Mouse (Mus musculus): ENCODE data around the gene Pcolce. TPM values are rescaled to one million over a fixed set of nuclear protein-coding genes. Genes with fewer than 3 reads are reported as not detected.

The Pcolce gene
- polyA plus RNA-seq, 1 experiment: 651 TPM

DNA sequence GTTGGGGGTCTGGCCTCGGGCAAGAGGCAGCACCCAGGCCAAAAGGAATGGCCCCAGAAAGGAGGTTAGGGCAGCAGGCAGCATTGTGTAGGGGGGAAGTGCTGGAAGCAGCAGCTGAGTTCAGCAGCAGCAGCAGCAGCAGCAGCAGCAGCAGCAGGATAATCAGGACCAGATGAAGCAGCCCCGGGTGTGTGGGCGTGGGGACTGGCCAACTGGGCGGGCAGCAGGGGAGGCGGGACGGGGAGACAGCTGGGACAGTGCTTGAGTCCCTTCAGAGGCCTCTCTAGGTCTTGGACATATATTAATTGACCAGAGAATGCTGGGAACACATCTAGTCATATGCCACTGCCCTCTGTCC lies 2.4 kb downstream of the Pcolce start:
- TF ChIP-seq MYOD1 (IDR thresholded peaks at IDR 0.05; ENCODE audit: control insufficient read depth, insufficient read length, low read depth): no peak
- Histone ChIP-seq H3K79me3 (ENCODE audit: low read depth) (peaks cover 37% of the 10 kb centered on the region), H3K27me3 (ENCODE audit: control insufficient read depth, insufficient read depth, insufficient read length) (no peaks in the 10 kb centered on the region), H3K79me2 (ENCODE audit: control insufficient read depth, insufficient read depth) (peaks cover 68% of the 10 kb centered on the region), H3K36me3 (ENCODE audit: control insufficient read depth, insufficient read depth) (peaks cover 36% of the 10 kb centered on the region), H3K4me3 (ENCODE audit: insufficient read depth, poor library complexity, severe bottlenecking) (peak overlapping the region; percentile 71), H3ac (ENCODE audit: control insufficient read depth, insufficient read length, low read depth) (peak overlapping the region; percentile 75)

DNA sequence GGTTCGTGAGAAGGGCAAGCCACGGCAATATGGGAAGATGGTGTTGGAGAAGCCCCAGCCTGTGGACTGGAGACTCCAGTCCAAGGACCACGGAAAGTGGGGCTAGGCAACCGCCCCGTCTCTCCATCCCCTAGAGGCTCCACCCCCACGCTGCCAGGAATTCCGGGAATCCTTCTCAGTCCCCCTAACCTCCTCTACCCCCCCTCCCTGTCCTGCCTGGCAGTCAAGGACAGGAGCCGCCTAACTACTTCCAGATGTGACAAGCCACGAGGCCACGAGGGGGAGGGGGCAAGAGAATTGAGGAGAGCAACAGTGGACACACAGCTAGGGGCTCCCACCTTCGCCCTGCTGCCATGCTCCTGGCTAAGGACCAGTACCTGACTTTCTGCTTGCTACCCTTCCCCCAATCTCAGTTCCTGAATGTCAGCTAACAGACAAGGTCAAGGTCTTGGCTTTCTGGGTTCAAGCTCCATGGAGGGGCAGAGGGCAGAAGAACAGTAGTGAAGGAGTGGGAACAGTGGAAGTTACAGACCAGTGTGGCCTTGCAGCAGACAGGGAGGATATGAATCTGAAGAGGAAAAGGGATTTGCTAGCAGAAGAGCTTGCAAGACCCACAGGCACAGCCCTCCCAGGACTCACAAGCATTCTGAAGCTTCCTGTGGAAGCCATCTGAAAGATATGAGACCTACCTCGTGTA lies 2.9 kb downstream of the Pcolce start:
- Histone ChIP-seq H3ac (ENCODE audit: control insufficient read depth, insufficient read length, low read depth) (peak overlapping the region; percentile 75), H3K36me3 (ENCODE audit: control insufficient read depth, insufficient read depth) (peaks cover 41% of the 10 kb centered on the region), H3K79me3 (ENCODE audit: low read depth) (peaks cover 37% of the 10 kb centered on the region), H3K27me3 (ENCODE audit: control insufficient read depth, insufficient read depth, insufficient read length) (no peaks in the 10 kb centered on the region), H3K4me3 (ENCODE audit: insufficient read depth, poor library complexity, severe bottlenecking) (peak overlapping the region; percentile 71), H3K79me2 (ENCODE audit: control insufficient read depth, insufficient read depth) (peaks cover 73% of the 10 kb centered on the region)
- TF ChIP-seq FOSL1 (IDR thresholded peaks at IDR 0.05; ENCODE audit: insufficient read depth, low read length, poor library complexity, severe bottlenecking): no peak
- TF ChIP-seq USF1 (IDR thresholded peaks at IDR 0.05; ENCODE audit: low read depth): peak; percentile 12
- TF ChIP-seq MAX (IDR thresholded peaks at IDR 0.05): peak; percentile 93

DNA sequence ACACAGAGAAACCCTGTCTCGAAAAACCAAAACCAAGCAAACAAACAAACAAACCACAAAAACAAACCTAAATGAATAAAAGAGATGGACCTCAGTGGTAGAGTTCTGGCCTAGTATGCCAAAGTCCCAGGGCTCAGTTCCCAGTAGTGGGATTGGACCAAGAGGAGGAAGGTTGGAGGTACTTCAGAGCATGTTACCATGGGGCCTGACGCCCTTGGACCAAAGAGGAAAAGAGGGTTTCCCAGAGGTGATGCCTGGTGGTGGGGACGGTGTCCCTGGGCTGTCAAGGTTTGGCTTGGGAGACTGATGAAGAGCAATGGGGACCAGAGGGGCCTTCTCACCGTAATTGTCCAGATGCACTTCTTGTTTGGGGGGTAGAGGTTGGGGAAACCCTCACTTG lies 3.5 kb downstream of the Pcolce start:
- Histone ChIP-seq H3ac (ENCODE audit: control insufficient read depth, insufficient read length, low read depth) (peak overlapping the region; percentile 75), H3K36me3 (ENCODE audit: control insufficient read depth, insufficient read depth) (peaks cover 47% of the 10 kb centered on the region), H3K79me3 (ENCODE audit: low read depth) (peaks cover 37% of the 10 kb centered on the region), H3K4me3 (ENCODE audit: insufficient read depth, poor library complexity, severe bottlenecking) (peak overlapping the region; percentile 71), H3K79me2 (ENCODE audit: control insufficient read depth, insufficient read depth) (peaks cover 73% of the 10 kb centered on the region), H3K27me3 (ENCODE audit: control insufficient read depth, insufficient read depth, insufficient read length) (no peaks in the 10 kb centered on the region)
- no peak for TF ChIP-seq MYOG (IDR thresholded peaks at IDR 0.05; ENCODE audit: control insufficient read depth, extremely low read depth, insufficient read length)
- no peak for TF ChIP-seq MYOD1 (IDR thresholded peaks at IDR 0.05; ENCODE audit: control insufficient read depth, insufficient read length, low read depth)
- TF ChIP-seq CEBPB (IDR thresholded peaks at IDR 0.05; ENCODE audit: low read depth): no peak

DNA sequence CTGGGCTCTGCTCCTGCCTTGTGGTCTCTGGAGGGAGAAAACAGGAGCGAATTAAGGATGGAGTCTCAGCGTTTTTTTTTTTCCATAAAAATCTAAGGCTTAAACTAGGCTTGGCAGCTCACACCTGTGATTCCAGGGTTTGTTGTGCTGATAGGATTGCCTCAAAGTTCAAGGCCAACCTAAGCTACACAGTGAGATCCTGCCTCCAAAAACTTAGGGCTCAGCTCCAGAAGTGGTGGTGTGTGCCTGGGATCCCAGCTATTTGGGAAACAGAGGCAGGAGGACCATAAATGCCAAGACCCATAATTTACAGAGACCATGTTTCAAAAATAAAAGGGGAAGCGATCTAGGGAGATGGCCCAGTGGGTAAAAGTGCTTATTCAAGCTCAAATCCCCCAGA lies 4.3 kb downstream of the Pcolce start:
- H3K4me3 ChIP-seq (ENCODE audit: insufficient read depth, poor library complexity, severe bottlenecking): peak overlapping the region; percentile 19
- H3K79me2 ChIP-seq (ENCODE audit: control insufficient read depth, insufficient read depth): peaks cover 73% of the 10 kb centered on the region
- peaks cover 37% of the 10 kb centered on the region for H3K79me3 ChIP-seq (ENCODE audit: low read depth)
- H3K36me3 ChIP-seq (ENCODE audit: control insufficient read depth, insufficient read depth): peaks cover 53% of the 10 kb centered on the region
- no peak overlapping the region for H3ac ChIP-seq (ENCODE audit: control insufficient read depth, insufficient read length, low read depth)
- no peak for TF ChIP-seq CTCF (IDR thresholded peaks at IDR 0.05; ENCODE audit: control insufficient read depth, insufficient read depth, insufficient read length)
- TF ChIP-seq CEBPB (IDR thresholded peaks at IDR 0.05; ENCODE audit: low read depth): no peak
- TF ChIP-seq MYOG (IDR thresholded peaks at IDR 0.05; ENCODE audit: control insufficient read depth, extremely low read depth, insufficient read length): no peak
- no peak for TF ChIP-seq USF1 (IDR thresholded peaks at IDR 0.05; ENCODE audit: low read depth)
- TF ChIP-seq MYOD1 (IDR thresholded peaks at IDR 0.05; ENCODE audit: control insufficient read depth, insufficient read length, low read depth): no peak
- no peak for TF ChIP-seq MAX (IDR thresholded peaks at IDR 0.05)
- H3K27me3 ChIP-seq (ENCODE audit: control insufficient read depth, insufficient read depth, insufficient read length): no peaks in the 10 kb centered on the region

DNA sequence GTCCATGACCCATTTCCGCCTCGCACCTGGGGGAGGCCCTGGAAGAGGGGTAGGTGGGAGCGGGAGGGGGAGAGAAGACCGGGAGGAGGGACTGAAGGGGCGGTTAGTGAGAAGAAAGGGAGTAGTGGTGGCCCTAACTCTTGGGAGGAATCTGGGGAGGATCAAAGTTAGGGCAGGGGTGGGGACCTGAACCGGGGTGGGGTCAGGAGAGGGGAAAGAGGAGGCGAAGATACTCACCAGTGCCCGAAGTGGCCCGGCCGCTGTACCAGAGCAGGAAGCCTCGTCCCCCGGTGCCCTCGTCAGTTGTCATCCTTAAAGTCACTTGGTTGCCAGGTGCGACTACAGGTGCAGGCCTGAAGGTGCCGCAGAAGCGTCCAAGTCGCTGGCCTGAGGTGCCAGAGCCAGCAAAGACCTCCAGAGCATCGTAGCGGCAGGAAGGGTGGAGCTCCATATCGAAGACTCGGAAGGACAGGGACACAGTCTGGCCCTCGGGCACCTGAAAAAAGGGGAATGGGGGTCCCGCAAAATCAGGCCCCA lies 4.9 kb downstream of the Pcolce start:
- Histone ChIP-seq H3K4me3 (ENCODE audit: insufficient read depth, poor library complexity, severe bottlenecking) (peak overlapping the region; percentile 11), H3K36me3 (ENCODE audit: control insufficient read depth, insufficient read depth) (peaks cover 59% of the 10 kb centered on the region), H3K79me3 (ENCODE audit: low read depth) (peaks cover 37% of the 10 kb centered on the region), H3K27me3 (ENCODE audit: control insufficient read depth, insufficient read depth, insufficient read length) (no peaks in the 10 kb centered on the region), H3ac (ENCODE audit: control insufficient read depth, insufficient read length, low read depth) (no peak overlapping the region), H3K79me2 (ENCODE audit: control insufficient read depth, insufficient read depth) (peaks cover 73% of the 10 kb centered on the region)
- TF ChIP-seq CTCF (IDR thresholded peaks at IDR 0.05; ENCODE audit: control insufficient read depth, insufficient read depth, insufficient read length) (no peak), MYOD1 (IDR thresholded peaks at IDR 0.05; ENCODE audit: control insufficient read depth, insufficient read length, low read depth) (no peak), USF1 (IDR thresholded peaks at IDR 0.05; ENCODE audit: low read depth) (no peak), MAX (IDR thresholded peaks at IDR 0.05) (no peak), FOSL1 (IDR thresholded peaks at IDR 0.05; ENCODE audit: insufficient read depth, low read length, poor library complexity, severe bottlenecking) (no peak), CEBPB (IDR thresholded peaks at IDR 0.05; ENCODE audit: low read depth) (no peak), MYOG (IDR thresholded peaks at IDR 0.05; ENCODE audit: control insufficient read depth, extremely low read depth, insufficient read length) (no peak)

DNA sequence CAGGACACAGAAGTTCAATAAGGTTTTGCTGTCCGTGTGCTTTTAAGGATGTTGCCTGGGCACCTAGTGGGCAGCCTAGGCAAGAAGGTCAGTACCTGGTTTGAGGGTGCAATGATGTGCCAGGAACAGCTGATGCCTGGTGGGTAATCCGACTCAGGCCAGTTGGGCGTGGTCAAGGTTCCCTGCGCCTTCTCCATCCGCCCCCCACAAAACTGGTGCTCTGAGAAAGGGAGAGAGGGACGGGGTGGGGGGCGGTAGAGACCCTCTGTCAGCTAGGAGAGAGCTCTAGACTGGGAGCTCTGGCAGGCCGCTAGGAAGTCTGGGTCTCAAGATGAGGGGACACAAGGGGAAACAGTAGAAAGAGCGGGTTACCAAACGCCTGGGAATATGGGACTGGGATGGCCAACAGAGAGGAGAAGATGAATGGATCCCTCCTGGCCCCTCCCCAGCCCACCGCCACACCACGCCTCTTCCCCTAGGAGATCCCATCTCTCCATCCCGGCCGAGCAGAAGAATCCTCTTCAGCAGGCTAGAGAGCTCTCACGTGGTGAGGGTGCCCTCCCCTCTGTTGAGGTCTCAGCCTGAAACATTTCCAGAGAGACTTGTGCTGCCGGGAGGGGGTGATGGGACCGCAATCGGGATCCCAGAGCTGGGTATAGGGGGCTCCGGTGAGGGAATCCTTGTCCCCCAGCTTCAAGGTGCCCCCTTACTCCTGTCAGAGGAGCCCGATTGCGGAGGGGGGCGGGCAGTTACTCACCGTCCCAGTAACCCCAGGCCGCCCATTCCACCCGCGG lies 5.5 kb downstream of the Pcolce start:
- Histone ChIP-seq H3ac (ENCODE audit: control insufficient read depth, insufficient read length, low read depth) (no peak overlapping the region), H3K79me2 (ENCODE audit: control insufficient read depth, insufficient read depth) (peaks cover 70% of the 10 kb centered on the region), H3K79me3 (ENCODE audit: low read depth) (peaks cover 37% of the 10 kb centered on the region), H3K4me3 (ENCODE audit: insufficient read depth, poor library complexity, severe bottlenecking) (no peak overlapping the region), H3K27me3 (ENCODE audit: control insufficient read depth, insufficient read depth, insufficient read length) (no peaks in the 10 kb centered on the region), H3K36me3 (ENCODE audit: control insufficient read depth, insufficient read depth) (peaks cover 64% of the 10 kb centered on the region)
- no peak for TF ChIP-seq CEBPB (IDR thresholded peaks at IDR 0.05; ENCODE audit: low read depth)
- TF ChIP-seq CTCF (IDR thresholded peaks at IDR 0.05; ENCODE audit: control insufficient read depth, insufficient read depth, insufficient read length): no peak
- TF ChIP-seq MYOG (IDR thresholded peaks at IDR 0.05; ENCODE audit: control insufficient read depth, extremely low read depth, insufficient read length): no peak
